Mouse (Mus musculus) mouse embryonic stem cell (cell line): ENCODE data around the gene Ganab.

Source experiments
- in situ Hi-C, 2 experiments: fragments of 300-500 bp; cut with MboI; formaldehyde crosslinking; loops; 1 replicate in 1 of 2; 3 replicates in 1 of 2; pipeline ENCODE4 v1.14.3; 2019 to 2020; ENCODE audit warnings: low sequenced_read_pairs in 2 of 2, low pct_unique_long_range_greater_than_20kb in 1 of 2, mixed read lengths in 1 of 2; ENCODE audit not compliant: unreplicated experiment in 1 of 2

The Ganab gene

DNA sequence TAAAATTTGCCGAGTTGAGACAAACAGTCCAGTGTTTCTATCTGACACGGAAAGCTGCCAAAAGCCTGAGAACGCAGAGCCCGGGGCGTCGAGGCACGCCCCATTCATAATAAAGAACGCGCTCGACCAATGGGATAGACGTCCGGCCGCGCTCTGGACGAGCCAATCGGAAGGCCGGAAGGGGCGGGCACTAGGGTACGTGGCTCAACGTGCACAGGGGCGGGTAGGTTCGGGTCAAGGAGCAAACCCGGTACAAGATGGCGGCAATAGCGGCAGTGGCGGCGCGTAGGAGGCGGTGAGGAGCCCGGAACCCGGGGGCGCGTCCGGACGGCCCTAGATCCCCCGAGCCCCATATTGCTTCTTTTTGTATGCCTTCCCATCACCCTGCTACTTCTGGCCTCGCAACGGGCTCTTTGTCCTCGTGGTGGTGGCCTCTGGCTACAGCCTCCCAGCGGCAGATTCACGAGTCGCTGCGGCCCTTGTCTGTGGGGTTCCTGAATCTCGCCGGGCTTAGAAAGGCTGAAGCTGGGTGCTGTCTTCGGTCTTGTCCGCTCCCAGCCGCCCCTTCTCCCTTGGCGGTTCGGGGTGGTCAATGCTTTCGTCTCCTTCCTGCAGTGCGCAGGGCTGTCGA is at the start of gene Ganab:
Ganab (plus strand) TSS at position 207 of the 631 bp plus-strand sequence.
- in situ Hi-C loops = no loop called here

DNA sequence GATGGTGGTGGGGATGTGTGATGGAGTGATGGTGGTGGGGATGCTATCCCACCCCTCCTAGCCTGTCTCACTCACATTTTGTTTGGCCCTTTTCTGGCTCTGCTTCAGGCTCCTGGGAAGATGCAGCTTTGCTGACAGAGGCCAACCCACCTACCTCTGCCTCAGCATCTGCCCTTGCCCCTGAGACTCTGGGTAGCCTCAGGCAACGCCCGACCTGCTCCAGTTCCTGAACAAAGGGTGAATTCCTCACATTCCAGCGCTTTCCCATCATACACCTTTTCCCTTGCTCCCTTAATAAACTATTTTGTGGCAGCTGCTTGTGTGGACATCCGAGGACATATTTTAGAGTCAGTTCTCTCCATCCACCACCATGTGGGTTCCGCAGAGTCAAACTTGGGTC is 49.5 kb upstream of the Ganab start:
- in situ Hi-C loops = no loop called here

DNA sequence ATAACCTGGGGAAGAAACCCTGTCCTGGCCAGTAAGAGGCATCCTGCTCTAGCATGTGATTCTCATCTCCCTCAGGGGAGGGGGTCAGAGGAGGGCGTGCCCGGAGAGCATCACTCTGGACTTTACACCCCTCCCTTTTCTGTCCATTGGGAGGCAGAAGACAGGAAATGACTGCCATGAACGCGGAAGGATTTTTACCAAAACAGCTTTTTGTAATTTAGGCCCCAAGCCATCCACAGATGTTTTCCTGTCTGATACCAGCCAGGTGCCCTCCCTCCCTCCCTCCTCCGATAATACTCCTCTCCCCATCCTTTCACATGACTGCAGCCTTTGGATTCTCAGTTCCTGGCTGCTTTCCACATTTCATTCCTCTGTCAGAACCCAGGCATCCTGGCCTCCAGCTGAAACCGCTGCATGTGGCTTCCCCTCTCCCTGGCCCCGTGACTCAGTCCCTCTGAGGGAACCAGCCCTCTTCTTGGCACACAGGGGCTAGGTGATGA is 47.4 kb upstream of the Ganab start, which contains the start of gene Lrrn4cl:
Lrrn4cl (plus strand) TSS at position 367 of the 500 bp plus-strand sequence.
- in situ Hi-C loops = loop anchor here (5.0 to 25.0 kb wide), 2 partner anchors 262 to 987 kb away; partner anchors contain the start of gene Scgb2a2 (in 1 of the 2)

DNA sequence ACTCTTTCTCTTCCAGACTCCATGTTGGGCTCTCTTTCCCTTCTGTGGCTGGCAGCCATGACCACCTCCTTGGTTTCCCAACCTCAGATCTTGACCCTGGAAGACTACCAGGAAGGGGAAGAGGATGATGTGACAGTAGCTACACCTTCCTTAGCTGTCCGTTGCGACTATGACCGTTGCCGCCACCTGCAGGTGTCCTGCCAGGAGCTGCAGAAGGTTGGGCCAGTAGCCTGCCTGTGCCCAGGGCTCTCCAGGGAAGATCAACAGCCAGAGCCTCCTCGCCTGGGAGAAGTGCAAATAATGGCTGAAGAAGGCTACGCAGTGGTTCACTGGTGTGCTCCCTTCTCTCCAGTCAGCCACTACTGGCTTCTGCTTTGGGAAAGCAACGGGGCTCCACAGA is 46.2 kb upstream of the Ganab start:
- in situ Hi-C loops = loop anchor here (5.0 to 25.0 kb wide), 2 partner anchors 261 to 986 kb away; partner anchors contain the start of gene Scgb2a2 (in 1 of the 2)

DNA sequence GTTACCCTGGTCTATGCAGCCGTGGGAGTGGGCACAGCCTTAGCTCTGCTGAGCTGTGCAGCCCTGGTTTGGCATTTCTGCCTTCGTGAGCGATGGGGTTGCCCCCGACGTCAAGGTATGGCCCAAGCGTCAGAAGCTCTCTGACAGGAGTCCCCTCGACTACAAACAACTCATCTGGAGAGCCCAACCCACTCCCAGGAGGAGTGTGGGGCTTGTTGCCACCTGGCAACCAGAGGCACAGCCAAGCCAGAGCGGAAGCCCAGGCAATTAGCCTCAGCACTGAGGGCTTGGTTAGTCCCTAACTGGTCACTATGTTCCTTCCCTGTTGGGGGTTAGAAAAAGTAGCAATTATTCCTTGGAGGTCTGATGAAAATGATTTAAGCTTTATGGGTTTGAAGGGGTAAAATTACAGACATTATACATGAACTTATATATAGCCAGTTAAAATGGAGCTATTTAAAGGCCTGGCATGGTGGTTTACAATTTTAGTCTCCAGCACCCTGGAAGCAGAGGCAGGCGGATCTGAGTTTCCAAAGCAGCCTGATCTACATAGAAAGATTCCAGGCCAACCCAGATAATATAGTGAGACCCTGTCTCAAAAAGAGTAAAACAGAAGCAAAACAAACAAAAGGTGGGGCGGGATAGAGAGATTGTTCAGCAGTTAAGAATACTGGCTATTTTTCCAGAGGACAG is 45.5 kb upstream of the Ganab start:
- in situ Hi-C loops = loop anchor here (5.0 to 25.0 kb wide), 2 partner anchors 260 to 985 kb away; partner anchors contain the start of gene Scgb2a2 (in 1 of the 2)

DNA sequence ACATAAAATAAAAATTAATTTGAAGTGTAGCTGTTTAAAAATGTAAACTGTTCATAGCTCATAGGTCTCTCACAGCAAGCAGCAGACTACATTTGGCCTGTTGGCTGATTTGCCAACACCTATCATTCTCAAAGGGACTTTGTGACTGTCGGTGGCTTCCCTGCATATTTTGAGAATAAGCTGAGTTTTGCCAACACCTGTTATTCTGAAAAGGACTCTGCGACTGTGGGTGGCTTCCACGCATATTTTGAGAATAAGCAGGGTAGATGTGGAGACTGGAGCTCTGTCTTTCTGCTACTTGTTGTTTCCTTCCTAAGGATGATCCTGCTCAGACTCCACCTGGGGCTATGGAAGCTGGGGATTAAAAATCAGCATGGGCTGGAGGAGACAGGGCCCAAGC is 44.8 kb upstream of the Ganab start:
- in situ Hi-C loops = loop anchor here (5.0 to 25.0 kb wide), 2 partner anchors 259 to 984 kb away; partner anchors contain the start of gene Scgb2a2 (in 1 of the 2)

DNA sequence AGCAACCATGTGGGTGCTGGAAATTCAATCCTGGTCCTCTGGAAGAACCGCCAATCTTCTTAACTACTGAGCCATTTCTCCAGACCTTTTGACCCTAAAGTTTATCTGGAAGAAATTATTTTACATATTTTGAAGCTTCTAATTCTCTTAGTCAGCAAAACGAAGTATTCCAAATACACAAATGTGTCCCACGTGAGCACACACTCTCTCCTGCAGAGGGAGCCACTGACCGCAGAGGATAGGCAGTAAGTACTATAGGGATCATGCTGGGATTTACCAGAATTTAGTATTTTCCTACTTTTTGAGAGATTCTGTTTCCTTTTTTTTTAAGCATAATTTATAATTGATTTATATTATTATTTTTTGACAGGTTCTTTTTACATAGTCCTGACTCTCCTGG is 40.2 kb upstream of the Ganab start:
- in situ Hi-C loops = loop anchor here in 1 of 2 experiments (5.0 to 25.0 kb wide), 2 partner anchors 260 to 980 kb away; partner anchors contain the start of gene Scgb2a2

DNA sequence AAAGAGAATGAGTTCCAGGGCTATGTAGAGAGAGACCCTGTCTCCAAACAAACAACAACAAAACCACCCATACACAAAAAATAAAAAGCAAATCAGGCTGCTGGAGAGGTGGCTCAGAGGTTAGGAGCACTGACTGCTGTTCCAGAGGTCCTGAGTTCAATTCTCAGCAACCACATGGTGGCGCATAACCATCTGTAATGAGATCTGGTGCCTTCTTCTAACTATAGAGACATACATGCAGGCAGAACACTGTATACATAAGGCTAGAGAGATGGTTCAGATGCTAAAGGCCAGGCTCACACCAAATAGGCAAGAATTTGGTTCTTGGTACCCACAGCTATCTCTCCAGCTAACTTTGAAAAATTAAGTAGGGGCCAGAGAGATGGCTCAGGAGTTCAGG is 38.9 kb upstream of the Ganab start:
- in situ Hi-C loops = loop anchor here in 1 of 2 experiments (5.0 to 25.0 kb wide), 2 partner anchors 258 to 978 kb away; partner anchors contain the start of gene Scgb2a2

DNA sequence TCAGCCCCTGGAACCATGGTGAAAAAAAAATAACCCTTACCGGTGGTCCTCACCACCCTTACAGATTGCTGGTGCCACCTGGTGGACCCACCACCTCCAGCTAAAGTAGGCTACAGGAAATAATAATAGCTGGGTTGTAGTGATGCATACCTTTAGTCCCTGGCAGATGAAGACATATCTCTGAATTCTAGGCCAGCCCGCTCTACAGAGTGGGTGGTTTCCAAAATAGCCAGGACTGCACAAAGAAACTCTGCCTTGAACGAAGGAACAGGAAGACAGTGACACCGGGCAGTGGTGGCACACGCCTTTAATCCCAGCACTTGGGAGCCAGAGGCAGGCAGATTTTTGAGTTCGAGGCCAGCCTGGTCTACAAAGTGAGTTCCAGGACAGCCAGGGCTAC is 33.6 kb upstream of the Ganab start:
- in situ Hi-C loops = loop anchor here in 1 of 2 experiments (25.0 kb wide), 1 partner anchor 973 kb away; the partner anchor contains the start of gene Scgb2a2

DNA sequence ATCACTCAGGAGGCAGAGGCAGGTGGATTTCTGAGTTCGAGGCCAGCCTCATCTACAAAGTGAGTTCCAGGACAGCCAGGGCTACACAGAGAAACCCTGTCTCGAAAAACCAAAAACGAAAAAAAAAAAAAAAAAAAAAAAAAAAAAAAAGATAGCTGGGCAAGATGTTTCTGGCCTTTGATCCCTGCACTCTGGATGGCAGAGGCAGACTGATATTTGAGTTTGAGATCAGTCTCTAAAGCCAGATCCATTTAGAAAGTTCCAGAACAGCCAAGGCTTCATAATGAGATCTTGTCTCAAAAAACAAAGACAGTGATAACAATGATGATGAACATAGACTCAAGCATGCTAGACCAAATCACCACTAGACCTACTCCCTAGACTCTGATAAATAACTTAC is 27.5 kb upstream of the Ganab start:
- in situ Hi-C loops = loop anchor here in 1 of 2 experiments (25.0 kb wide), 1 partner anchor 967 kb away; the partner anchor contains the start of gene Scgb2a2

GRCm38 (mm10) chr19:8870838-8871237 is 27.0 kb upstream of the Ganab start:
- in situ Hi-C loops = loop anchor here in 1 of 2 experiments (25.0 kb wide), 1 partner anchor 966 kb away; the partner anchor contains the start of gene Scgb2a2

GRCm38 (mm10) chr19:8871267-8872186 is 26.3 kb upstream of the Ganab start, which contains the start of gene Ubxn1:
Gene Ubxn1, plus strand, starts transcription at chr19:8871496.
- in situ Hi-C loops = loop anchor here in 1 of 2 experiments (25.0 kb wide), 1 partner anchor 966 kb away; the partner anchor contains the start of gene Scgb2a2

DNA sequence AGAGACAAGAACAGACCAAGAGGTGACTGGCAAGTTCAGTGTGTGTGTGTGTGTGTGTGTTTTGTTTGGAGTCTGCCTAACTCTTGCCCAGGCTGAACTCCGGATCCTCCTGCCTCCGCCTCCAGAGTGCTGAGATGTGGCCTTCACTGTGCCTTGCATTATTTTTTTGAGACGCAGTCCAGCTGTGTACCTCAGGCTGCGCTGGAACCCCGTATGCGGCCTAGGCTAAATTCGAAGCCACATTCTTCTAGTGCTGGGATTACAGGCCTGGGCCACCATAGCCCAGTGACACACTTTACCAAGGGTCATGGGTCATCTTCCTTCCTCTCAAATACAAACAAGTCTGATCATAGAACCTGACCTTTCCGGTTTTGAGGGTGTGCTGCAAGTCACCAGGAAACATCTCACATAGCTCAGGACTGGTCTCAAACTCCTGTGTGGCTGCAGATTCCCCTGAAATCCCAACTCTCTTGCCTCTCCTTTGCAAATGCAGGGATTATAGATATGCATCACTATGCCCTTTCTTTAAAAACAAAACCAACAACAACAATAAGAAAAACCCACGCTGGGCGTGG is 25.5 kb upstream of the Ganab start:
- in situ Hi-C loops = loop anchor here in 1 of 2 experiments (25.0 kb wide), 1 partner anchor 965 kb away; the partner anchor contains the start of gene Scgb2a2

DNA sequence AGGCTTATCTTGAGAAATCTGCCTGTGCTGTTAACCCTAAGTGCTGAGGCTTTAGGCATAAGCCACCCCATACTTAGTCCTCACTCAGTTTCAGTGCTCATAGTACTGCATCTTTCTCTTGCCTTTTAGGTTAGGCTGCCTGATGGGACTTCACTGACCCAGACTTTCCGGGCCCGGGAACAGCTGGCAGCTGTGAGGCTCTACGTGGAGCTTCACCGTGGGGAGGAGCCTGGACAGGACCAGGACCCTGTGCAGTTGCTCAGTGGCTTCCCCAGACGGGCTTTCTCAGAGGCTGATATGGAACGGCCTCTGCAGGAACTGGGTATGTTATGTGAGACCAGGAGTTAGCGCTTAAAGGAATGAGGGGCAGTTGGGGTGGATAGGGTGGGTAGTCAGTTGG is 22.8 kb upstream of the Ganab start:
- in situ Hi-C loops = no loop called here

DNA sequence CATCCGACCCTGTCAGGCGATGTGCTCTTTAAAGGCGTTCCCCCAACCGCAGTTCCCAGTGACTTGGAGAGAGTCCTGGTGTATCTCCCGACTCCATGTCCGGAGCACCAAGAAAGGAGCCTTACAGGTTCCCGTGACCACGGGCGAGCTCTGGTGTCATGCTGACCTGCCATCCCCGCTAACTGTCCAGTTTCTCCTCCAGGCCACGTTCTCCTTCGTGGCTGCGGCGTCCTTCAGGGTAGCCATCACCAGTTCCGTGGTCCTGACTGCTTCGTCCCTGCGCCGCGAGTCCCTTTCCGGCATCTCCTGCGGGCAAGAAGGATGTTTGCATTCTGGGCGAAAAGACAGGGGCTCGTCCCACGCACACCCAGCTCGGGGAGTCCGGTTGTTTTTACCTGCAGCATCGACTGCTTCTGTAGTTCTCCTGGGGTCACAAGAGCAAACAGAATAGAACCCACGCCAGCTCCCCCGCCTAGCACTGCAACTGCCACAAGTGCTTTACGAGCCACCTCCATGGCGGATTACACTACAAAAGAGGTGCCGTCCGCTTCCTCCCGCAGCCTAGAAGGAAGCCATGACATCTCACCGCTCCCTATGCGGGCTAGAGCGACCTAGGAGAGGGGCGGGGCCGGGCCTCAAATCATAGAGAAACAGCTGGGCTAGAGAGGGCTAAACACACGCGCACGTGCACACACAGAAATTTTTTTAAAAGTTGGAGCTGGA is 17.4 kb upstream of the Ganab start, which contains the start of gene Uqcc3:
Uqcc3 (minus strand) TSS at position 613 of the 723 bp plus-strand sequence.
- in situ Hi-C loops = no loop called here

- in situ Hi-C loops = no loop called here
Observed at GRCm38 (mm10) chr19:8881034-8881392, 16.9 kb upstream of the Ganab start.

DNA sequence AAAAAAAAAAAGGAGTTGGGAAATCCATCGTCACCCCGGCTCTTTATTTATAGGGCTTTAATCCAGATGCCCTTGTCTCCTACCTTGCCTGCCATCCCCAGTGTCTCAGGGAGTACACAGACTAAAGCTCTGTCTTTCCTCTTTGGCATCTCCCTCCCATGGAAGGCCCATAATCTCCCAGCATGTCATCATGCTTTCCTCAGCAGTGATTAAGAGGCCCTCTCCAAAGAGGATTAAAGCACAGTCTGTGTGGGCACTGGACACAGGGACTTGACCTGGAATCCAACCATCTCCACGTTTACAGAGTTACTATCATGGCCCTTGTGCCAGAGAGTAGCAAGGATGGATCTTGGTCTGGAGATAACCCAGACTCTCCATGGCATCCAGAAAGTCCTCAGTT is 14.3 kb upstream of the Ganab start, which contains the start of the genes Lbhd1 and Gm49403:
Lbhd1 (plus strand) TSS at position 117 of the 400 bp plus-strand sequence.
Gm49403 (plus strand) TSS at position 315 of the 400 bp plus-strand sequence.
- in situ Hi-C loops = no loop called here
